Mouse (Mus musculus): ENCODE measurements at regions not wholly inside any gene's neighbourhood (a gene's known extent, or its start where the extent isn't known, plus 50 kb on each side); places are given as distances from the start of the nearest gene placed in this dataset.
A peak's percentile ranks its signal among the peaks of the same experiment; 100 is the strongest.

DNA sequence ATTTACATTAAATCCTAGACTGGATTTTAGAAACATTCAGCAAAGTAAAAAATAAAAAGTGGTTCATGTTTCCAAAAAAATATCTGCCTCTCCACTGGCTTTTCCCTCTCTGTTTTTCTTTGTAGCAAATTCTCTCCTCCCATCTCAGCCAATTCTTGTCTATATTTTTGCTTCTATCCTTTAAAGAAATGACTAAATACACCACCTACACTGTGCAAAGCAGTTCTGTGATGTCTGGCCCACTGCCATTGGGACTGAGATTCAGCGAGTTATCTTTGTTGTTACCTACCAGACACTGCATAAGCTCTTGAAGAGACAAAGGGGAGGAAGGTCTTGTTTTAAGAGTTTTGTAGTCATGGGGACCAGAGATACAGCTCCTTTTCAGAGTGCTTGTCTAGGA, 835.8 kb upstream of the Klhl29 start:
- DNase-seq (ENCODE audit: low spot score): peak; percentile 3

DNA sequence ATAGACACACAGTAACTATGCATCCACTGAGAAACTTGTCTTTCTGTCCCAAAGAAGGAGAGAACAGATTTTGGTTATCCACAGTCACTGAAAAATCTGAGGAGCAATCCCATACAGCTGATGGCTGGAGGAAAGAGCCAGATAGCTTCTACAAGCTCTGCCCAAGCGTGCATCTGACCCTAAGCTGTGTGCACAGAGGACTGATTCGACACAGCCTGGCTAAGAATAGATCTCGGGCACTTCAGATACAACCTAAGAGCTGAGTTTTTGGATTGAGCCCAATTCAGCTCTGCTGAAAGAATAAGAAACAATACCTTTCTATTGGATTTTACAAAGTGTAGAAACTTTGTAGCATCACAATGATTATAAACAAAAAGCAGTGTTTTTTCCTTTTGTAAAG, 813.8 kb upstream of the Klhl29 start:
- no peak for DNase-seq (ENCODE audit: low spot score)

DNA sequence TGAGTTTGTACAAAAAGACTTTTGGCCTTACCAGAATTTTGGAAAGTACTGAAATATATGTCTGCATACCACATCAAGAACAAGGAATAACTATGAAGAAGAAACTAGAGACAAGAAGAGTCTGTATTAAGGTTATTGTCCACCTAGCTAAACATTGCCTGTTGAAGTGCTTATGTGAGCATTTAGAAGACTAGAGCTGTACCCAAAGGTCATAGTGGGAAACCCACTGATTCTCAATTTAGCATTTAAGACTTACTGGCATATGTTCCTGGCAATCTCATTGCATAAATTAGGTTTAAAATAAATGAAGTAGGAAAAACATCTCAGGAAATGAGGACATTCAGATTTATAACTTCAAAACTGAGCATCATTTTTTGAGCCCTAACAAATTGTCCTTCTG, 793.3 kb upstream of the Klhl29 start:
- DNase-seq (ENCODE audit: low spot score): no peak

DNA sequence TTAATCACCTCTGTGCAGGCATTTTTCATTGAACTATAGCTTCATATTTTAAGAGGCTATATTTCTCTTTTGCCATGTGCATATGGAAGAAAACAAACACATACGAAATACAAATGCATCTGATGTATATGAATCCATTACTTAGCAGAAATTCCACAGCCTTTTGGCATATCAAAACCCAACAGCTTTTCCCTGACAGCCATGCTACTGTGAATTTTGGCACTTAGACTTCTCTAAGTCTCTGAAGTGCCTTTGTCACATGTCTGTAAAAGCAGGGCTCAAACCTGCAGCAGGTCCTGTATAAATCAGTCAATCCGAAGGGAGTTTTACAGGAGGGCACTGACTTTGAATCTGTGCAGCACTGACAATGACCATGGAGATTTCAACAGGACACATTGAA, 778.8 kb upstream of the Klhl29 start:
- DNase-seq (ENCODE audit: low spot score): no peak

DNA sequence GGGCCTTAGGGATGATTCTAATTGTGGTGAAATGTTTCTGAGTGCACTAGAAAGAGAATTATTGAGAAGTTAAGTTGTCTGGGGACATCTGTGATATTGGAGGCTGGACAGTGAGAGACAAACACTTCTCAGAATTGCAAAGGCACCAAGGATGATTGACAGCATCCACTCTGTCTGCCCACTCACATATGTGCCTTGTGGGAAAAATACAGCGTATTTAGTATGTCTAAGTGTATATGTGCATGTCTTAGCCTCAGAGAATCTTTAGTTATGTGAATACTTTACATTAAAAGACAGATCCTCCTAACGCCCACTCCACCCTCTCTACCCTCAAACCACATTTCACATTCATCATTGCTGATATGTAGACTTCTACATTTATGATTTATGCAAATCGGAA, 776.0 kb upstream of the Klhl29 start:
- no peak for DNase-seq (ENCODE audit: low spot score)

DNA sequence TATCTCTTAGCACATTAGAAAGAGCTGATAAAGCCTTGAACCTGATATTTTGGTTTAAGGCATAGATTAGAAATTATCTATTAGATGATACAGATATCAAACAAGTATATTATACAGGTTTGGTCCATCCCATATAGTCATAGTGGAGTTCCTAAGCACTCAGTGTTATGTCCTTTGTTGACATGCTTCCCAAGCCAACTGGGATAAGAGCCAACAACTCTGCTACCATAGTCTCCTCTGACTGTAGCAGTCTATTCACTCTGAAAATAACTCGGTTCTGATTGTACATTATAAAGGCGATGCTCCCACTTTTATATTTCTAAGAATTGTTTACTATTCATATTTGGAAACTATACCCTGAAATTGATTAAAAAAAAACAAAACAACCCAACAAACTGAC, 757.0 kb upstream of the Klhl29 start:
- DNase-seq (ENCODE audit: low spot score): no peak

DNA sequence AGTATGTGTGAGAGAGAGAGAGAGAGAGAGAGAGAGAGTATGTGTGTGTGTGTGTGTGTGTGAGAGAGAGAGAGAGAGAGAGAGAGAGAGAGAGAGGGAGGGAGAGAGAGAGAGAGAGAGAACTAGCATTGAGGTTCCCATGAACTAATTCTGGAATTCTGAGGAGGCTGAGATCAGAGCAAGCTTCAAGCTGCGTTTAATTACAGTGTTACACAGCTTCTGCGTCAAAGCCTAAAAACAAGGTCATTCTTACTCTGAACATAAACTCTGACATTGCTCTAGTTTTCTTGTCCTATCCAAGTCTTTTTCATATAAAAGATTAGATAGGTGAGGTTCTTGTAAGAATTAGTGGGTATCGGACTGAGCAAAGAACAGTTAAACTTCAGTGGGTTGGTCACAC, 744.1 kb upstream of the Klhl29 start:
- DNase-seq (ENCODE audit: low spot score): no peak

DNA sequence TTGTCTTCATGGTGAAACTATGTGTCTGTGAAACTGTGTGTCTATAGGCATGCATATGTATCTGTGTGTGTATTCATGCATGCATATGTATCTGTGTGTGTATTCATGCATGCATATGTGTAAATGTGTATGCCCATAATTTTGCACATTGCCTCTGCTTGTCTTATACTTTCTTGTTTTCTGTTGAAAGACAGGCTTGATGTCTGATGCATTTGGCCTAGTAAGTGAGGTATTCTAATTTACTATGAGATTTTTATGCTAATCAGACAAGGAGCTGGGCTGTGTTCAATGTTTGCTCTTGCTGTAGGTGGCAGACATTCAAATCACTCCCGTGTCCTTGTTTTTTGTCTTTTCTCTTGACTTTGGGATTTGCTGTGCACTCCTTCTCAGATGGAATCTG, 739.8 kb upstream of the Klhl29 start:
- DNase-seq (ENCODE audit: low spot score): no peak

DNA sequence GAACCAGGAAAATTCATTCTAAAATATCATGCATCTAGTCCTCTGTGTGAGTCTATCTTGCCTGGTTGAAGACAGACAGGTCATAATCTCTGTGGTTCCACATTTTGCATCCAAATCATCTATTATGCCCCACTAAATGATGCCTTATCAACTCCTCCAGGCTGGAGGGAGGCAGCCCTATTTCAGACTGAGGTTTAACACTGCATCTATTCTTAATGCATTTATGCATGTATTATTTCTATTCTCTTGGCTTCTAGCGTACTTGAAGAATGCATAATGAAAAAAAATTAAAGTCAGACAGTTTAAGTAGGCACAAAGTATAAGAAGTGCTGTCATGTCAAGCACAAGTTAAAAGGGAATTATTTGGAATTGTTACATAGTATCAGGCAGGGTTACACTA, 721.8 kb upstream of the Klhl29 start:
- no peak for DNase-seq (ENCODE audit: low spot score)

DNA sequence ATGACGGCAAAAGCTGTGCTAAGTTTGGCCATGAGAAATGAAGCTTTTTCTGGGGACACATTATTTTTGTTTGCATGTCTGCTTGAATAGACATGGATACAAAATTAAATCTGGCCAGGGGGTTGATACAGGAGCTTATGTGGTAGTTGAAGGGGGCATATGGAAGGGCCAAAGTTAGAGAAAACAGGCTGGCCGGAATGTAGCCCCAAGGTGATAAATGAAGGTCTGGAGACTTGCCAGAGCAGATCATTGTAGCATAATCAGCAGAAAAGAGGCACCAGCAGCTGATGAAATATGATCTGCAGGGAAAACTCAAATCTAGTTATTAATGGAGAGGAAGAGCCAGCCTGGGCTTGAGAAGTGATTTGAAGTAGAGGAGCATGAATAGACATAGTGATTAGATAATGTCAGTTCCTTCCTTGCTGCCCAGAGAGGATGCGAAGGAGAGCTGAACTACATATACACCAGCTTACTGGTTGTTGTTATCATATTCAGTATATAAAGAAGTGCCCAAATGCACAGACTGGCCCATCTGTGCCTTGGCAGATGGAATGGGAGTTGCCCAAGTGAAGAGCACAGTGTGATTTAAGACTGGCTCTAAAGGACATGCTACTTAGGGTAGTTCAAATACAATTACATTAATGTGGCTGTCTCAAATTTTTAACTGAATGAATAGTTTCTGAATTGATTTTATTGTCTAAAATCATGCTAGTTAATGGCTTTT, 712.3 kb upstream of the Klhl29 start:
- no peak for DNase-seq (ENCODE audit: low spot score)

DNA sequence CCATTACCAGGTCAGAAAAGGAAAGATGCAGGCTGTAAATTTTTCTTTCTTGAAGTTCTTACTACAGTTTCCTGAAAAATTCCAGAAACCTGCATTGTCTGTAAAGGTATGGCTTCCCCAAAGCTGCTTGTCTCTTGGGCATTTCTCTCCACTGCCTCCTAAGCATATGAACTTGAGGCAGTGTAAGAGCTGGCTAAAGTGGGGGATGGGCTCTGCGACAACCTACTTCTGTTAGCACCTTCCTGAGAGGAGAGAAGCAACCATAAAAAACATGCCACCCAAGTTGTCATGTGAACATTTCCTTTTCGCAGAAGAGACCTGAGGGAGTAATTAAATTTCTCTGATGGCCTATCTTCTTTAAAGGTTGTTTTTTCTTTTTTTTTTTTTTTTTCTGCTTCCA, 711.6 kb upstream of the Klhl29 start:
- DNase-seq (ENCODE audit: low spot score): no peak

DNA sequence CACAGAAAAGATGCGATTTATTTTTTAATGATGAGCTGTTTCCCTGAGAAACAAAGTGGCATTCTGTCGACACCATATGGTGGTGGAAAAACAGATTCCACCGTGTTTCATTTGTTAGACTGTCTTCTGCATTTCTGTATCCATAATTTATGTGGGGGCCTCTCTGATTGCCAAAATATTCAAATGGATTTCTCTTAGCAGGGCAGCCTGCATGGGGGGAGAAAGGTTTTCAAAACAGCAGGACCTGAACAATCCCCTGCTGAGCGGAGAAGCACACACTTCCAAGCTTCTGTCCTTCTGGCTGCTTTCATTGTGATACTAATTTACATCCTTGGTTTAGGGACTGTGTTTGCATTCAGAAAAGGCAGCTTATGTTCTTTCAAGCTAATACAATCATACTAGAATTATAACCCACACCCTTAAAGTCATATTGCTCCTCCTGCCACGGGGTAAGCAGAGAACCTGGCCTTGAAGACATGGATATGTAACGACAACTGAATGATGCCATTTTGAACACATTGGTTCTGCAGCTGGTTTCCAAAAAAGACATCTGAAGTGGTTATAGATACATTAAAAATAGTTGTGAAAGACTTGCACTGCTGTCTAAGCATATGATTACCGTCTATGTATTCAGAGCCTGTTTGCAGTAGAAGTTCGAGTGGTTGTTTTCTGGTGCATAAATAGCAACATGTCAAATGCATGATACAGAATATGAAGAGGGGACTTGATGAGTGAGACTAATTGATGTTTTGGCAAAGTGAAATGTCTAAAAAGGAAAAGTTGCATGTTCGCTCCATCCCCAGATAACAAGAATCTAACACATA, 671.6 kb upstream of the Klhl29 start:
- DNase-seq (ENCODE audit: low spot score): peak; percentile 73

DNA sequence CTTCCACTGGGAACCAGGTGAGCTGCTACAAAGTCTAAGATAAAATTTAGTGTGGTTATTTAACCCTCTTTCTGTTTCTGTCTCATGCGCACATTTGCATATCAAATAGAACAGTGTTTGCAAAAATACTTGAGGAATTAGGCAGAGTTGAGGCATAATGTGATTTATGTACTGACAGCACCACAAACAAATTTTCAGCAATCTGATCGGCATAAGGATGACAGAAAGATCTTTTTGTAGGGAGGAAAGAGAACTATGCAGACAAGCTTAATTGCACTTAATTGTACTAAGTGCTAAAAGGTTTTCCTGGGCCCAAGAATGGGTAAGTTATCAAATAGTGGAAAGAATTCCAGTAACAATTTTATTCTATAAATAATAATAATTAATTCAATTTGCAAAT, 670.6 kb upstream of the Klhl29 start:
- no peak for DNase-seq (ENCODE audit: low spot score)

DNA sequence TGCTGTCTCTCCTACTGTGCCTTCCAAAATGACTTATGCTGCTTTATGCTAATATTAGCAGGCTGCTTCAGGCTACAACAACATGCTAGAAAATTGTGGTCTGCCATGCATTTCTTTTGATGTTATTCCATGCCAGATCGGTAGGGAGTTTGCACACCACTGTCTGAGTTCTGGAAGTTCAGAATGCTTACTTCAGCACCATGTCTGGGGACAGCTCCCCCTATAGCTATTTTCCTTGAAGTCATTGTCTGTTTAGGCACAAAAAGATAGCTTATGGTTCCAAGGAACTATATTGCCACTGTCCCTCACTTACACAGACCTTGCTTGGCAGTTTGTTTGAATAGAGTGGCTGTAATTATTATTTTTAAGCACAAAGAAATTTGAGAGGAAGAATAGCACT, 666.8 kb upstream of the Klhl29 start:
- DNase-seq (ENCODE audit: low spot score): no peak

DNA sequence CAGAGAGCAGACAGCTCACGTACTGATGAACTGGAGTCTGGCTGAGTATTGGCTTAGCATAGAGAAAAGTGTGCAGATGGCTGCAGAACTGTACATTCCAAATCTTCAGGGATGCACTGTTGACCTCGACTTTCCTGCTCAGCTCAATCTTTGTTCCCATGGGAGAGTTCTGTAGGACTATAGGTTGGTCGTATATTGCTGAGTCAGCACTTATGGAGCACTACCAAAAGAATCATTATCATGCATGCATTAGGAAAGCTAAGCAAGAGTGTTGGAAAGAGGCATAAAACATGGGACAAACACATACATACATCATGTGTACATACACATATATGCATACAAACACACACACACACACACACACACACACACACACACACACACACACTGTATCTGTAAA, 648.6 kb upstream of the Klhl29 start:
- no peak for DNase-seq (ENCODE audit: low spot score)

DNA sequence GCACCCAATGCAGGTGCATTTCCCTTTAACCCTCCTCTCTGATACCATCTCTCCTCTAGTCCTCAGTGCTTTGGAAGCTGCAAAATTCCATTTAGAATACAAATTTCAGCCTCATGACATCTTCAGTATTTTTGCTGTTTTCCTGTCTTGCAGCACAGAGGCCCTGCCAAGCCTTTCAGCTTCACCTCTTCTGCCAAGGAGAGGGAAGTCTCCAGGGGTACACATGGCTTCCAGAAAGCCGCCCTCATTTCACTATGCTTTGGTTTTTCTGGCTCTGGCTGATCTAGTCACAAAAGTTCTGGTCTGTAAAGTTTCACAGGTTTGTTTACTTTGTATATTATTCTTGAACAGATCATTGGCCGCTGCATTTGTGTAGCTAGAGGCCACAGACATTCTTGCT, 647.0 kb upstream of the Klhl29 start:
- no peak for DNase-seq (ENCODE audit: low spot score)

DNA sequence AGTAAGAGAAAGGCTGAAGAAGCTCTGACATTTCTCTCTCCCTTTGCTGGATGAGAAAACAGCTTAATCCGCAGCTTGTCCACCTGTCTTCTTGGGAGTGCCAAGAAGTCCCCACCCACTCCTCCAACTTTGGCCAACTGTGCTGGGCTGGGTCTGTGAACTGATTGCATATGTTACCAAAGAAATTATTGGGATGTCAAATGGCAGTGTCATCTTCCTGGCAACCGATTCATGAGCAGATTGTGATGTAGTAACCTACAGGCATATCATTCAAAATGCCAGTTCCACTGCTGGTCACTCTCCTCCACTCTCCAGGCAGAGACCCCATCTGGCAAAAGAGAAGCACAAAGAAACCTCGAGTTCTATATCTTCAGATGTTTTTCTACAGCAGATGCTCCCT, 625.5 kb upstream of the Klhl29 start:
- DNase-seq (ENCODE audit: low spot score): no peak

DNA sequence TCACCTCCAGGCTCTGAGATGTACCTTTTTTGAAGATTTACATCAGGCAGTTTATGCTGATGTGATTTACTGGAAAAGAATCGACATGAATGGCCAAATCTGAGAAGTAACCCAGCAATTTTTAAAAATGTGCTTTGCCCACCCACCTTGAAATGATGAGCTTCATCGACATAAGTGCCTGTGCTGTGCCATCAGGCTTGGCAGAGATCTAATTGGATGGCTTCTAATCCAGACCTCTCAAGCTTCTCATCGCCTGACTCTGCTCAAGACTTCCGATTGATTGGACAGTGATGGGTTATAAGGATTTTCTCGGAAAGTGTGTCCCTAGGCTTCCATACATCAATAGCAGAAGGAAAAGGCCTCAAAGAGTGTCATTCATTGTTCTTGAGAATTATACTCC, 621.9 kb upstream of the Klhl29 start:
- no peak for DNase-seq (ENCODE audit: low spot score)

DNA sequence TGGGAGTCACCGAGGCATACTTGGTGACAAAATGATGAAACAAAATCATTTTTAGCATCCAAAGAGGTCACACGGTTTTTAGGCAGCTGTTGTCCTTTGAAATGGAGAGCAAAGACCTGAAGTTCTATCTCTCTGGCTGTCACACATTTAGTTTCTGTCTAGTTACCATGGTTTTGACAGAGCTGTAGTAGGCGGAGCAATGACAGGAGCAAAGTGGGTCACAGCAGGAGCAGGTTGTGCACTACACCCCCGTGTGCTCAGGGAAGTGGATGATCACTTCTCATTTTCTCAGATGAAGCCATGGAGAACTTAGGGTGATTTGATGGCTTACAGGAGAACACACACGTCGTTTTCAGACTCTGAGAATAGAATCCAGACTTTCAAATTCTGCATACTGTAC, 621.2 kb upstream of the Klhl29 start:
- no peak for DNase-seq (ENCODE audit: low spot score)

DNA sequence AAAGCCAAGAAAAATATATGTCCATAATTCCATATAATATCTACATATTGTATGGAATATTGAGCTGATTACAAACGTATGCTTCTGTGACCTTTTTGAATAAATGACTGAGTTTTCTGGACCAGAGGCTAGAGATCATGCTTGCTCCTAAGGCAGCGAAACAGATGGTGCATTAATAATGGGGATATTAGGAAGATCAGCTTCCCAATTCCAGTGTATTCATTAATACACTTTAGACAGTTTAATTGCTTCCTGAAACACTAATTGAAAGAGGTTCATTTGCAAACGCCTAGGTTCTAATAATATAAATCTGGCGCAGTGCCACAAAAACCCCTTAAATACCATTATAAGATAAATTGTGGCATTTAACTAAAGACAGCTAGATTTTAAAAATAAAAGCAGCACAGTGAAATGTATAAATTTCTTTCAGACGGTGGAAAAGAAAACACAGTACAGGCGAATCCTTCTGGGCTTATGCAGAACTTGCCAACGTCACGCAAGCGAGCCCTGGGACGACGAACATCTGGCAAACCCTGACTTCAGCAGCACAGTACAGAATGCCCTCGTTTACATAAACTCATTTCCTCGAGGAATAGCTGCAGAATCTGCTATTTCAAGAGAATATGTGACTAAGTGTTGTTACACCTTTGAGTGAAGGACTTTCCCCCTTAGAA, 608.6 kb upstream of the Klhl29 start:
- no peak for DNase-seq (ENCODE audit: low spot score)

DNA sequence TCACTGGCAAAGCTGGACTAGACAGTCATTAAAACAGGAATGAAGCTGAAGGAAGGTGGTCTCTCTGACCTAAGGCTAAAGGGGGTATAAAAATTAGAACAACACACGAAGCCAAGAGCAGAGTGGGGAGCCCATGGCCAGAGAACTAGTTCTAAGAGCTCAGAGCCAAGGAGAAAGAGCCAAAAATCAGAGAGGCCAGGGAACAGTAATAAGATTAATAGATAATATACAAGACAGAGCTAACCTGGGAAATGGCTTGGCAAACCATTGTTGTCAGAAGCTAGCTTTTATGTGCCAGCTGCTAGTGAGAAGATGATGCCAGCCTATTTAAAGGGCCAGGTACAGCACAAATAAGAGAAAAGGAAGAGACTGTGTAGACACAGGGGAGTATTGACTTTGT, 606.6 kb upstream of the Klhl29 start:
- no peak for DNase-seq (ENCODE audit: low spot score)

DNA sequence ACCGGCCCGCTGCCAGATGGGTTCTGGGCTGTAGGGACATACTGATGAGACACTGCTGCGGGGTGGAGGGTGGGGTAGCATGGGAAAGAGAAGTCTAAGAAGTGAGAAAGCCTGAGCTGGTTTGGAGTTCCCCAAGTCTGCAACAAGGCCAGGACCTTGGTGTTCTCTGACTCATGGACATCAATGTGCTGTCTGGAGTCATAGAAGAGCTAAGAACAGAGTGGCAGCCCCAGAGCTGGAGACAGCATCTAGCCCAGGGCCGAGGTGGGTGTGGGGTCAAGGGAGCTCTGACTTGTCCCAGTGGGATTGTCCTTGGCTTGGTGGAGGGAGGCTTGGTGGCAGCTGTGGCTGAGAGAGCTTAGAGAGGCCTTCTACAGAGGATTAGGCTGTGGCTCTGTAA, 600.4 kb upstream of the Klhl29 start:
- DNase-seq (ENCODE audit: low spot score): no peak

DNA sequence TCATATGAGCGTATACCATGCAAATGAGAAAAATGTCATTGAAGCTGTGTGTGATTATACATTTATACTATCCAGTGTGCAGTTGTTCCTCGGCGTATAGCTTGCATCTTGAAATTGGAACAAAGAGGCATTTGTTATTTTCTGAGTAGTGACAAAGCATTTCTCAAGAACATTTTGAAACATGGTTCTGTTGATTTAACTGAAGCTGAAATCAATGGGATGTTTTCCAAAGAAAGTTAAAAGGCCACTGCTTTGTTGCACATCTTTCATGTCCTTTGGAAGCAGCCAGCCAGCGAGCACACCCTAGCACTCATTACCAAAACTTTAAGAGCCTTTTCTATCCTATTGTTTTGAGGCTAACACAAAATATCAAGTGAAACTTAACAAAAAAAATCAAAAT, 594.1 kb upstream of the Klhl29 start:
- DNase-seq (ENCODE audit: low spot score): no peak
